Mouse (Mus musculus) megakaryocyte, embryonic 14.5 days (primary cell): Measurements from ENCODE around the gene Gpr152.

Experiments used
- FLI1 ChIP-seq: IDR thresholded peaks from 2 replicates; pipeline ENCODE4 v1.6.1; 2012; ENCODE audit warnings: low read length, inconsistent platforms, mixed read lengths
- GATA1 ChIP-seq: IDR thresholded peaks from 3 replicates; pipeline ENCODE4 v1.6.1; 2012; ENCODE audit warnings: mixed read lengths, low read length, inconsistent platforms, borderline replicate concordance

DNA sequence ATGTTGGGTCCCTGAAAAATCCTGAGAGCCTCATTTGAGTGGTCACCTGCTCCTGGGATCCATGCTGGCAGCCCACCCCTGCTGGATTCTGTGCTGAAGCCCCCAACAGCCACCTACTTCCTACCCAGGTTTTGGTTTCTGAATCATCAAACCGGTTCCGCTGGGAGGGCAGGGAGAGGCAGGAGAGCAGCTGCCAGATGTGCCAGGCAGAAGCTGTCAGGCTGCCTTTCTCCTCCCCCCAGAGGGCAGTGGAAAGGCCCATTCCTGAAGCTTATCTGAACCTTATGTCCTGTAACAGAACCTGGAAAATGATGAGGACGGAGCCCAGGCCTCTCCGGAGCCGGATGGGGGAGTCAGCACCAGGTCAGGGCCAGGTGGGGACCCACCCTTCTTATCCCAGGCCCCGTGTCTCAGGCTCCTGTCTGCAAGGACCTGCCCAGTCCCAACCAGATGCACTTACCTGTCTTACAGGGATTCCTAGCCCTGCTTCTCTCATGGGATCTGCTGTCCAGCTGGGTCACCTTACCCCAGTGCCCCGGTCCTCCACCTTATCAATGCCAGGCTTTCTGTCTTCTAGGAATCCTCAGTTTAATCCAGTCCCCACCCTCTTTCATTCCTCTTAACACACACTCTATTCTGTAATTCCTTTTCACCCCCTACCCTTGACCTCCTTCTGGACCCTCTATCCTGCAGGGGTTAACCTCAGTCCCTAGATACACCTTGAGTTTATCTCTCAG, 12.7 kb upstream of the Gpr152 start:
- TF ChIP-seq GATA1: no peak
- no peak for TF ChIP-seq FLI1
